Mouse (Mus musculus) spleen, adult 2 months (tissue): ENCODE data around the gene Myo3a.

Source experiments
- CTCF ChIP-seq: fragments of 200-500 bp; IDR thresholded peaks from 2 replicates; pipeline ENCODE4 v1.5.1; 2011; ENCODE audit warnings: mild to moderate bottlenecking, inconsistent platforms; ENCODE audit not compliant: insufficient read depth, insufficient read length, insufficient replicate concordance; ENCODE audit errors: extremely low read depth
- POLR2A ChIP-seq: fragments of 200-500 bp; IDR thresholded peaks from 2 replicates; pipeline ENCODE4 v1.6.1; 2011; ENCODE audit warnings: low read depth, low read length, inconsistent platforms

- TF ChIP-seq CTCF (no peak), POLR2A (no peak)
Measured at GRCm38 (mm10) chr2:22619416-22619815, 392.1 kb downstream of the Myo3a start.
